Mouse (Mus musculus) urinary bladder, postnatal 4 days (tissue): ENCODE data around the gene Mas1.

Experiments used
- DNase-seq, 2 experiments: peaks; one replicate each; pipeline ENCODE4 v3.0.0; 2021 to 2022; ENCODE audit warnings: low spot score in 2 of 2

Mas1 gene

GRCm38 (mm10) chr17:12832231-12832630, 35.7 kb downstream of the Mas1 start:
- no peak for DNase-seq

- no peak for DNase-seq
Observed at GRCm38 (mm10) chr17:12830351-12830750, 37.6 kb downstream of the Mas1 start.

- DNase-seq = peak in 1 of 2 experiments; percentile 46
Observed at GRCm38 (mm10) chr17:12815885-12816284, 52.1 kb downstream of the Mas1 start.

GRCm38 (mm10) chr17:12814502-12814901, 53.4 kb downstream of the Mas1 start:
- DNase-seq = peak in 1 of 2 experiments; percentile 33

GRCm38 (mm10) chr17:12810973-12811303, 57.0 kb downstream of the Mas1 start:
- DNase-seq = peak in 1 of 2 experiments; percentile 51

- peak; percentile 59 to 69 for DNase-seq
Observed at GRCm38 (mm10) chr17:12810103-12810972, 57.6 kb downstream of the Mas1 start.

GRCm38 (mm10) chr17:12808851-12809250, 59.1 kb downstream of the Mas1 start:
- DNase-seq = peak in 1 of 2 experiments; percentile 52

- peak in 1 of 2 experiments; percentile 10 for DNase-seq
Observed at GRCm38 (mm10) chr17:12804584-12805445, 63.1 kb downstream of the Mas1 start.

GRCm38 (mm10) chr17:12801861-12802540, 65.9 kb downstream of the Mas1 start:
- peak in 1 of 2 experiments; percentile 18 for DNase-seq

GRCm38 (mm10) chr17:12799368-12800275, 68.3 kb downstream of the Mas1 start:
- peak in 1 of 2 experiments; percentile 66 for DNase-seq

- no peak for DNase-seq
Observed at GRCm38 (mm10) chr17:12798571-12798970, 69.4 kb downstream of the Mas1 start.

GRCm38 (mm10) chr17:12797427-12798029, 70.4 kb downstream of the Mas1 start:
- DNase-seq = no peak

- DNase-seq = no peak
Observed at GRCm38 (mm10) chr17:12796633-12797032, 71.3 kb downstream of the Mas1 start.

GRCm38 (mm10) chr17:12793660-12794406, 74.1 kb downstream of the Mas1 start:
- peak in 1 of 2 experiments; percentile 63 for DNase-seq

- peak in 1 of 2 experiments; percentile 51 for DNase-seq
Observed at GRCm38 (mm10) chr17:12792422-12793206, 75.3 kb downstream of the Mas1 start.

GRCm38 (mm10) chr17:12791420-12791819, 76.5 kb downstream of the Mas1 start:
- no peak for DNase-seq

GRCm38 (mm10) chr17:12791079-12791406, 76.9 kb downstream of the Mas1 start:
- no peak for DNase-seq
